In the genomic region with DNA sequence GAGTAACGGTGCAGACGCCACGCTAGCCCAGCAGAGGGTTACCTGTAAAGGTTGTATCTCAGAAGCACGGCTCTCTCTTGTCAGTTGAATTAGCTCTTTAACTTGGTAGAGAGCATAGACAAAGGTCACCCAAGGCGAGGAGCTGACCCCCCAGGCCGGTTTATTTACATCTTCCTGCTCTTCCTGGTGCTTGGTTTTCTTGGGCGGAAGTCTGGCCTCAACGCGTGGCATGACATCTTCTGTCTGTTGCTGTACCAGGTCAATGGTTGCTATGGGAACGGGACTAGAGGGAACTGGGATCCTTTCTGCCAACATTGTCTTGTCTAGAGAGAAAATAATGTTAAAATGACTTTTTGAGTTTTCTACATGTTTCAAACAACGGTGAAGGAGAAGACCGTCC, we compare ENCODE assay signal across 21 mouse cellular contexts. TPM values are rescaled to one million over a fixed set of nuclear protein-coding genes. Genes with fewer than 3 reads are reported as not detected.
A peak's percentile ranks its signal among the peaks of the same experiment; 100 is the strongest.
DNase-seq lines count a peak whose midpoint lies in the region; ATAC-seq and TF ChIP-seq lines count a peak whose summit lies in the region.
"Had no signal": no experiment of that assay in that cellular context is flagged by ENCODE, and none has a peak within 500 bp of the region (broad histone marks: within the 10 kb centered on the region; RNA-seq: fewer than 3 reads in every experiment).

No protein-coding gene starts in this region.

- H3K9me3 ChIP-seq in lung, postnatal 0 days (ENCODE audit: low read length): no peaks in the 10 kb centered on the region
- H3K9me3 ChIP-seq in limb, embryonic 13.5 days: no peaks in the 10 kb centered on the region
- 0 out of 2 replicates have a peak, but pooled peaks cover 2% of the 10 kb centered on the region for H3K9me3 ChIP-seq in heart, embryonic 12.5 days (replicated peaks)
- H3K9me3 ChIP-seq: embryonic facial prominence, embryonic 13.5 days; forebrain, embryonic 12.5 days; heart, embryonic 10.5 days; heart, embryonic 15.5 days; hindbrain, embryonic 15.5 days had no signal

- H3K4me2 ChIP-seq in lung, postnatal 0 days (replicated peaks; ENCODE audit: low read depth, low read length): no peak overlapping the region
- H3K4me2 ChIP-seq in limb, embryonic 13.5 days (replicated peaks): no peak overlapping the region
- no peak overlapping the region for H3K4me2 ChIP-seq in heart, embryonic 12.5 days
- H3K4me2 ChIP-seq: embryonic facial prominence, embryonic 13.5 days; forebrain, embryonic 12.5 days; heart, embryonic 15.5 days; hindbrain, embryonic 15.5 days had no signal

- no peak for TF ChIP-seq CTCF in kidney, adult 2 months (conservative IDR thresholded peaks at IDR 0.05; ENCODE audit: insufficient read depth, insufficient read length, low read depth, low read length)
- no peak for TF ChIP-seq CTCF in lung, postnatal 0 days (IDR thresholded peaks at IDR 0.05)

- H3K4me1 ChIP-seq in kidney, adult 2 months (ENCODE audit: control insufficient read depth, insufficient read depth, low read length): no peaks in the 10 kb centered on the region
- H3K4me1 ChIP-seq in lung, postnatal 0 days (ENCODE audit: insufficient read depth, low read depth, low read length): no peaks in the 10 kb centered on the region
- peaks cover 18% of the 10 kb centered on the region for H3K4me1 ChIP-seq in limb, embryonic 13.5 days
- no peaks in the 10 kb centered on the region for H3K4me1 ChIP-seq in heart, embryonic 12.5 days (replicated peaks)
- H3K4me1 ChIP-seq: embryonic facial prominence, embryonic 13.5 days; forebrain, embryonic 12.5 days; heart, embryonic 10.5 days; heart, embryonic 15.5 days; hindbrain, embryonic 15.5 days had no signal

- no peak for DNase-seq in kidney, adult 2 months
- DNase-seq in kidney, adult 9 months: no peak
- no peak for DNase-seq in lung, postnatal 0 days (ENCODE audit: low spot score)
- no peak for DNase-seq in lung, adult 18-20 months
- DNase-seq in lung, postnatal 36 days: peak; percentile 44
- no peak for DNase-seq in testis, postnatal 10 days (ENCODE audit: low spot score)
- DNase-seq: adrenal gland, adult 2 months; adrenal gland, postnatal 25 days; cerebellum, adult 18-20 months; cerebellum, adult 9-11 months; cerebellum, postnatal 36 days; forebrain, postnatal 0 days; gastrocnemius, postnatal 25 days; heart, postnatal 36 days had no signal

- no peaks in the 10 kb centered on the region for H3K27me3 ChIP-seq in kidney, adult 2 months (replicated peaks; ENCODE audit: control insufficient read depth, insufficient read depth, low read length)
- H3K27me3 ChIP-seq in lung, postnatal 0 days (replicated peaks; ENCODE audit: insufficient read depth, low read length): no peaks in the 10 kb centered on the region
- no peaks in the 10 kb centered on the region for H3K27me3 ChIP-seq in limb, embryonic 13.5 days
- no peaks in the 10 kb centered on the region for H3K27me3 ChIP-seq in heart, embryonic 12.5 days (replicated peaks)
- H3K27me3 ChIP-seq: embryonic facial prominence, embryonic 13.5 days; forebrain, embryonic 12.5 days; heart, embryonic 15.5 days; hindbrain, embryonic 15.5 days had no signal

- peak; percentile 16; the same call in 1 of the 2 replicates for ATAC-seq in lung, postnatal 0 days
- ATAC-seq in limb, embryonic 13.5 days (ENCODE audit: low FRiP score, low read depth): no peak
- no peak for ATAC-seq in heart, embryonic 12.5 days (ENCODE audit: insufficient number of reproducible peaks, low FRiP score)
- ATAC-seq: forebrain, postnatal 0 days had no signal

- WGBS in kidney, adult 2 months: 79% methylated on average over 12 of the region's 12 CpGs
- 54% methylated on average over 12 of the region's 12 CpGs for WGBS in lung, postnatal 0 days
- 71% methylated on average over 12 of the region's 12 CpGs for WGBS in limb, embryonic 13.5 days
- 80% methylated on average over 12 of the region's 12 CpGs for WGBS in heart, embryonic 12.5 days

- no peak for TF ChIP-seq POLR2A in kidney, adult 2 months (IDR thresholded peaks at IDR 0.05; ENCODE audit: low read depth, low read length)

- no peak overlapping the region for H3K4me3 ChIP-seq in kidney, adult 2 months (ENCODE audit: insufficient read depth, low read depth, low read length)
- no peak overlapping the region for H3K4me3 ChIP-seq in lung, postnatal 0 days (ENCODE audit: low read depth, low read length)
- H3K4me3 ChIP-seq in limb, embryonic 13.5 days: no peak overlapping the region
- H3K4me3 ChIP-seq in heart, embryonic 12.5 days: no peak overlapping the region
- H3K4me3 ChIP-seq: embryonic facial prominence, embryonic 13.5 days; forebrain, embryonic 12.5 days; heart, embryonic 10.5 days; heart, embryonic 15.5 days; hindbrain, embryonic 15.5 days had no signal

- no peaks in the 10 kb centered on the region; the same call in 1 of the 2 replicates for H3K36me3 ChIP-seq in kidney, adult 2 months (ENCODE audit: control insufficient read depth, insufficient read depth, low read length)
- H3K36me3 ChIP-seq in lung, postnatal 0 days (ENCODE audit: insufficient read depth, low read length): no peaks in the 10 kb centered on the region
- no peaks in the 10 kb centered on the region for H3K36me3 ChIP-seq in limb, embryonic 13.5 days
- peaks cover 20% of the 10 kb centered on the region for H3K36me3 ChIP-seq in heart, embryonic 12.5 days
- H3K36me3 ChIP-seq: embryonic facial prominence, embryonic 13.5 days; heart, embryonic 10.5 days had no signal

- H3K9ac ChIP-seq in lung, postnatal 0 days (replicated peaks; ENCODE audit: low read depth): no peak overlapping the region
- no peak overlapping the region for H3K9ac ChIP-seq in limb, embryonic 13.5 days
- H3K9ac ChIP-seq in heart, embryonic 12.5 days: no peak overlapping the region
- H3K9ac ChIP-seq: embryonic facial prominence, embryonic 13.5 days; forebrain, embryonic 12.5 days; forebrain, postnatal 0 days; heart, embryonic 15.5 days; hindbrain, embryonic 15.5 days had no signal

- H3K27ac ChIP-seq in kidney, adult 2 months (ENCODE audit: insufficient read depth, low read depth, low read length): peak overlapping the region; percentile 39; the same call in 1 of the 2 replicates
- H3K27ac ChIP-seq in lung, postnatal 0 days (ENCODE audit: low read length): no peak overlapping the region
- peak overlapping the region; percentile 22; the same call in 1 of the 2 replicates for H3K27ac ChIP-seq in limb, embryonic 13.5 days
- no peak overlapping the region for H3K27ac ChIP-seq in heart, embryonic 12.5 days (ENCODE audit: poor library complexity, severe bottlenecking)
- H3K27ac ChIP-seq: embryonic facial prominence, embryonic 13.5 days; forebrain, embryonic 12.5 days; heart, embryonic 10.5 days; heart, embryonic 15.5 days; hindbrain, embryonic 15.5 days had no signal

- no peak for TF ChIP-seq EP300 in lung, postnatal 0 days (IDR thresholded peaks at IDR 0.05)

RNA-seq across cellular contexts. Expression of gene Nemp2, which starts 30.3 kb away (rescaled TPM):
- polyA plus RNA-seq in kidney, adult 2 months (2012; rRNA removed): 2.9 and 3.9 TPM in 2 replicates
- 3.3 and 3.5 TPM in 2 replicates for polyA plus RNA-seq in lung, postnatal 0 days (2015; fragmentation: Nextera tagmentation; extraction: Ambion mirVana)
- polyA plus RNA-seq in limb, embryonic 13.5 days (2015; fragmentation: Nextera tagmentation; extraction: Ambion mirVana): 10.2 and 12.0 TPM in 2 replicates
- polyA plus RNA-seq in heart, embryonic 12.5 days (2016; fragmentation: Nextera tagmentation; extraction: Ambion mirVana): 6.7 and 7.8 TPM in 2 replicates

Comparison
In these comparisons a context has a peak if more than half of its experiments do, and no peak if none do; other contexts are left out.
1. H3K27ac ChIP-seq: peak in kidney, adult 2 months (single experiment) and limb, embryonic 13.5 days (single experiment); none in lung, postnatal 0 days (single experiment) and heart, embryonic 12.5 days (single experiment).